25 mouse cellular contexts compared by ENCODE assay signal in genomic region chr9:74850781-74851145, GRCm38 (mm10). TPM values are rescaled to one million over a fixed set of nuclear protein-coding genes. Genes with fewer than 3 reads are reported as not detected.
DNase-seq lines count a peak whose midpoint lies in the region; ATAC-seq and TF ChIP-seq lines count a peak whose summit lies in the region.
"Had no signal": no experiment of that assay in that cellular context is flagged by ENCODE, and none has a peak within 500 bp of the region (broad histone marks: within the 10 kb centered on the region; RNA-seq: fewer than 3 reads in every experiment).

No protein-coding gene starts in this region.

- H3K9me3 ChIP-seq in limb, embryonic 11.5 days (ENCODE audit: control insufficient read depth, low read length) = no peaks in the 10 kb centered on the region
- H3K9me3 ChIP-seq in limb, embryonic 10.5 days (replicated peaks) = no peaks in the 10 kb centered on the region
- no peaks in the 10 kb centered on the region for H3K9me3 ChIP-seq in hindbrain, embryonic 14.5 days (ENCODE audit: control insufficient read depth, low read length)
- H3K9me3 ChIP-seq: intestine, embryonic 15.5 days; limb, embryonic 15.5 days; liver, embryonic 15.5 days had no signal

- no peak overlapping the region for H3K9ac ChIP-seq in limb, embryonic 11.5 days (ENCODE audit: low read length)
- H3K9ac ChIP-seq in hindbrain, embryonic 14.5 days = no peak overlapping the region
- H3K9ac ChIP-seq: forebrain, postnatal 0 days; intestine, embryonic 15.5 days; limb, embryonic 15.5 days; liver, embryonic 15.5 days had no signal

- intact Hi-C loops in gastrocnemius, postnatal 36 days (cut with DNase I) = no loop called here

- no peak overlapping the region for H3K4me2 ChIP-seq in limb, embryonic 11.5 days (ENCODE audit: low read depth, severe bottlenecking)
- H3K4me2 ChIP-seq in hindbrain, embryonic 14.5 days (replicated peaks) = peak overlapping the region; percentile 78
- H3K4me2 ChIP-seq: intestine, embryonic 15.5 days; limb, embryonic 15.5 days; liver, embryonic 15.5 days had no signal

- no peak for TF ChIP-seq POLR2A in brain, embryonic 14.5 days (IDR thresholded peaks at IDR 0.05; ENCODE audit: borderline replicate concordance, extremely low read depth, insufficient read depth, insufficient read length, poor library complexity, severe bottlenecking)

- H3K27ac ChIP-seq in limb, embryonic 11.5 days (replicated peaks; ENCODE audit: low read depth, low read length) = no peak overlapping the region
- H3K27ac ChIP-seq in limb, embryonic 10.5 days = no peak overlapping the region
- H3K27ac ChIP-seq in hindbrain, embryonic 14.5 days = no peak overlapping the region
- H3K27ac ChIP-seq: intestine, embryonic 15.5 days; layer of hippocampus, adult 2 months; limb, embryonic 15.5 days; liver, embryonic 15.5 days had no signal

- no peak for ATAC-seq in limb, embryonic 11.5 days (ENCODE audit: insufficient number of reproducible peaks, low FRiP score, low TSS enrichment, low read depth)
- ATAC-seq in hindbrain, embryonic 14.5 days (ENCODE audit: low FRiP score) = no peak
- ATAC-seq: forebrain, postnatal 0 days; intestine, embryonic 15.5 days had no signal

- no peak overlapping the region for H3K4me3 ChIP-seq in limb, embryonic 11.5 days (ENCODE audit: low read depth, low read length)
- H3K4me3 ChIP-seq in limb, embryonic 10.5 days = no peak overlapping the region
- H3K4me3 ChIP-seq in hindbrain, embryonic 14.5 days (replicated peaks; ENCODE audit: low read length) = no peak overlapping the region
- H3K4me3 ChIP-seq: intestine, embryonic 15.5 days; layer of hippocampus, adult 2 months; limb, embryonic 15.5 days; liver, embryonic 15.5 days had no signal

- peaks cover 90% of the 10 kb centered on the region for H3K27me3 ChIP-seq in limb, embryonic 11.5 days (ENCODE audit: control insufficient read depth, insufficient read depth, low read length)
- peaks cover 100% of the 10 kb centered on the region for H3K27me3 ChIP-seq in limb, embryonic 10.5 days (ENCODE audit: low read depth, poor library complexity, severe bottlenecking)
- peaks cover 91% of the 10 kb centered on the region for H3K27me3 ChIP-seq in hindbrain, embryonic 14.5 days (ENCODE audit: control insufficient read depth, insufficient read depth, low read length)

- 4% methylated on average over 5 of the region's 5 CpGs for WGBS in limb, embryonic 11.5 days
- WGBS in limb, embryonic 10.5 days = 5% methylated on average over 5 of the region's 5 CpGs
- 7% methylated on average over 5 of the region's 5 CpGs for WGBS in hindbrain, embryonic 14.5 days

- no peaks in the 10 kb centered on the region for H3K36me3 ChIP-seq in limb, embryonic 11.5 days (ENCODE audit: control insufficient read depth, insufficient read depth, low read length)
- no peaks in the 10 kb centered on the region for H3K36me3 ChIP-seq in limb, embryonic 10.5 days
- no peaks in the 10 kb centered on the region for H3K36me3 ChIP-seq in hindbrain, embryonic 14.5 days (replicated peaks; ENCODE audit: control insufficient read depth, insufficient read depth)
- H3K36me3 ChIP-seq: intestine, embryonic 15.5 days; limb, embryonic 15.5 days; liver, embryonic 15.5 days had no signal

- DNase-seq in limb, embryonic 11.5 days (ENCODE audit: low spot score) = peak; percentile 39
- no peak for DNase-seq in limb, embryonic 10.5 days (ENCODE audit: low spot score)
- DNase-seq in adipocyte (ENCODE audit: low spot score) = peak; percentile 12
- DNase-seq in brain, embryonic 14.5 days (ENCODE audit: low read depth) = peak; percentile 27
- DNase-seq in hindbrain, embryonic 14.5 days (ENCODE audit: low spot score) = no peak
- DNase-seq in left cerebral cortex, adult 18-20 months (ENCODE audit: low spot score in 2 of 2) = no peak
- no peak for DNase-seq in gastrocnemius, postnatal 36 days
- DNase-seq: adrenal gland, adult 8-10 months; cerebellum, adult 2 months; cerebellum, postnatal 25 days; gastrocnemius, postnatal 25 days; kidney, adult 9 months; kidney, postnatal 25 days; layer of hippocampus, postnatal 36 days had no signal

- TF ChIP-seq CTCF in brain, embryonic 14.5 days (IDR thresholded peaks at IDR 0.05; ENCODE audit: borderline replicate concordance, extremely low read depth, insufficient read depth, insufficient read length) = no peak

- peaks cover 13% of the 10 kb centered on the region; the same call in 1 of the 2 replicates for H3K4me1 ChIP-seq in limb, embryonic 11.5 days (ENCODE audit: control insufficient read depth, insufficient read depth, low read length)
- peaks cover 31% of the 10 kb centered on the region for H3K4me1 ChIP-seq in limb, embryonic 10.5 days
- H3K4me1 ChIP-seq in hindbrain, embryonic 14.5 days (replicated peaks; ENCODE audit: control insufficient read depth, insufficient read depth, low read length) = peaks cover 12% of the 10 kb centered on the region

RNA-seq across cellular contexts. Expression of gene Onecut1, which starts 11.0 kb away (rescaled TPM):
- 0.09 TPM in 1 of 2 replicates, not detected in the other for polyA plus RNA-seq in limb, embryonic 11.5 days (2014; fragmentation: Nextera tagmentation; extraction: Ambion mirVana)
- polyA plus RNA-seq in limb, embryonic 10.5 days (2016; fragmentation: Nextera tagmentation; extraction: Ambion mirVana) = 0.08 TPM in 1 of 2 replicates, not detected in the other
- polyA plus RNA-seq in brain, embryonic 14.5 days (2012; rRNA removed) = 2.2 and 5.8 TPM in 2 replicates
- 6.0 and 6.1 TPM in 2 replicates for polyA plus RNA-seq in hindbrain, embryonic 14.5 days (2014; fragmentation: Nextera tagmentation; extraction: Ambion mirVana)
- total RNA-seq in left cerebral cortex, adult 18-20 months (2021) = under 1 TPM; 0.19 to 0.30 TPM
- total RNA-seq in gastrocnemius, postnatal 36 days (2021) = not detected
- total RNA-seq: gastrocnemius, postnatal 25 days; heart, adult 8-10 months; hematopoietic stem cell, adult 5-6 weeks; MEL had no signal
- polyA plus RNA-seq: heart, embryonic 16.5 days; lung, embryonic 16.5 days; urinary bladder, adult 2 months had no signal

Comparison
In these comparisons a context has a peak if more than half of its experiments do, and no peak if none do; other contexts are left out.
1. DNase-seq: peak in limb, embryonic 11.5 days (single experiment), adipocyte (single experiment) and brain, embryonic 14.5 days (single experiment); none in limb, embryonic 10.5 days (single experiment), hindbrain, embryonic 14.5 days (single experiment), left cerebral cortex, adult 18-20 months (0 of 2) and gastrocnemius, postnatal 36 days (0 of 2).